Mouse (Mus musculus): ENCODE data around the gene Ccdc81.

- TF ChIP-seq POLR2A (IDR thresholded peaks at IDR 0.05; ENCODE audit: insufficient read depth, low read length) (no peak), CTCF (IDR thresholded peaks at IDR 0.05; ENCODE audit: low read depth, low read length) (no peak)
These were observed 36.3 kb upstream of the Ccdc81 start for GRCm38 (mm10) chr7:89939497-89940353.

Measured in ES-Bruce4 (cell line).